Mouse (Mus musculus) right cerebral cortex, adult 18-20 months (tissue): ENCODE data around the gene Myo10.
A peak's percentile ranks its signal among the peaks of the same experiment; 100 is the strongest.

ENCODE experiments used
- DNase-seq: peaks from one replicate; pipeline ENCODE4 v3.0.0; 2022; ENCODE audit warnings: mixed read lengths

Myo10 gene

GRCm38 (mm10) chr15:25806363-25806762, 184.0 kb downstream of the Myo10 start:
- DNase-seq: no peak

GRCm38 (mm10) chr15:25806878-25807277, 184.6 kb downstream of the Myo10 start:
- no peak for DNase-seq

- DNase-seq: no peak
These were observed 186.5 kb downstream of the Myo10 start for GRCm38 (mm10) chr15:25808677-25809460.

- no peak for DNase-seq
These were observed 187.3 kb downstream of the Myo10 start for GRCm38 (mm10) chr15:25809669-25810068.

GRCm38 (mm10) chr15:25811834-25812250, 189.5 kb downstream of the Myo10 start:
- no peak for DNase-seq

- DNase-seq: no peak
These were observed 190.2 kb downstream of the Myo10 start for GRCm38 (mm10) chr15:25812479-25812878.

GRCm38 (mm10) chr15:25814535-25814934, 192.2 kb downstream of the Myo10 start:
- DNase-seq: no peak

GRCm38 (mm10) chr15:25817191-25817590, 194.9 kb downstream of the Myo10 start:
- no peak for DNase-seq

- DNase-seq: no peak
These were observed 199.7 kb downstream of the Myo10 start for GRCm38 (mm10) chr15:25821981-25822380.

GRCm38 (mm10) chr15:25822656-25823055, 200.3 kb downstream of the Myo10 start:
- no peak for DNase-seq

GRCm38 (mm10) chr15:25826531-25826961, 204.2 kb downstream of the Myo10 start:
- no peak for DNase-seq

GRCm38 (mm10) chr15:25828464-25828863, 206.1 kb downstream of the Myo10 start:
- no peak for DNase-seq

- DNase-seq: no peak
These were observed 208.1 kb downstream of the Myo10 start for GRCm38 (mm10) chr15:25830426-25830825.

GRCm38 (mm10) chr15:25834282-25834681, 212.0 kb downstream of the Myo10 start:
- no peak for DNase-seq

GRCm38 (mm10) chr15:25834920-25835674, 212.8 kb downstream of the Myo10 start:
- DNase-seq: no peak

- DNase-seq: no peak
These were observed 220.2 kb downstream of the Myo10 start for GRCm38 (mm10) chr15:25842462-25843085.

GRCm38 (mm10) chr15:25843086-25843991, 221.0 kb downstream of the Myo10 start, which contains the start of gene Retreg1:
Gene Retreg1, plus strand, starts transcription at chr15:25843180.
- DNase-seq: peak; percentile 88

GRCm38 (mm10) chr15:25844013-25844570, 221.8 kb downstream of the Myo10 start:
- no peak for DNase-seq

GRCm38 (mm10) chr15:25844771-25845170, 222.4 kb downstream of the Myo10 start:
- no peak for DNase-seq

- no peak for DNase-seq
These were observed 225.3 kb downstream of the Myo10 start for GRCm38 (mm10) chr15:25847576-25848168.

- DNase-seq: no peak
These were observed 228.2 kb downstream of the Myo10 start for GRCm38 (mm10) chr15:25850552-25850951.
